Mouse (Mus musculus): ENCODE data around the gene Nprl2. TPM values are rescaled to one million over a fixed set of nuclear protein-coding genes. Genes with fewer than 3 reads are reported as not detected.

Gene Nprl2
- polyA plus RNA-seq (2016; fragmentation: Nextera tagmentation; extraction: Ambion mirVana), result 39.2 and 45.7 TPM in 2 replicates

GRCm38 (mm10) chr9:107541474-107542351 lies at the start of gene Nprl2, which contains the start of gene Cyb561d2:
Gene Nprl2 (plus strand): TSS chr9:107542226.
Gene Cyb561d2 (minus strand): TSS chr9:107542193.
- Histone ChIP-seq H3K36me3 (peaks cover 57% of the 10 kb centered on the region), H3K27me3 (ENCODE audit: insufficient read depth, poor library complexity, severe bottlenecking) (no peaks in the 10 kb centered on the region), H3K27ac (peak within 1 kb of the TSS; percentile 90), H3K4me3 (peak within 1 kb of the TSS; percentile 73), H3K9me3 (no peaks in the 10 kb centered on the region), H3K4me1 (replicated peaks) (peaks cover 55% of the 10 kb centered on the region)
- WGBS, result under 1% methylated on average over 46 of the region's 46 CpGs
- DNase-seq (ENCODE audit: low spot score), result peak; percentile 96

GRCm38 (mm10) chr9:107493511-107493910 lies 48.5 kb upstream of the Nprl2 start:
- Histone ChIP-seq H3K27ac (no peak overlapping the region), H3K27me3 (ENCODE audit: insufficient read depth, poor library complexity, severe bottlenecking) (peaks cover 3% of the 10 kb centered on the region; the same call in 1 of the 2 replicates), H3K4me3 (no peak overlapping the region), H3K9me3 (no peaks in the 10 kb centered on the region), H3K36me3 (no peaks in the 10 kb centered on the region), H3K4me1 (replicated peaks) (peaks cover 23% of the 10 kb centered on the region)
- no peak for DNase-seq (ENCODE audit: low spot score)
- WGBS, result 60% methylated on average over 1 of the region's 1 CpGs

DNA sequence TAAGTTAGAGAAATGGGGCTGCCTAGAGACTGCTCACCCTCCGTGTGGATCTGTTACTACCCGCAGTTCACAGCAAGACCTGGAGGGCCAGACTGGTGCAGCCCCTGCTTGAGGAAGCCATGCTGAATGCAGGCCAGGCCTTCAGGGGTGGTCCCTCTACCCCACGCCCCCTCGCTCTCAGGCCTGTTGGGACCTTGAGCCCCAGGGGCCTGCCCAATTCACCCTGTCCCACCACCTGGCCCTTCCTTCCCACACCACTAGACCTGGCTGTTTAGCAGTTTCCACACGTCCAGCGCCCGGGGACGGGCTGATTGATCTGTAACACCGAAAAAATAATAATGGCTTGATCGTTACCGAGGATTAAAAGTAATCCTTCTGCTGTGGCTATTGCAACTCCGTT lies 47.8 kb upstream of the Nprl2 start:
- Histone ChIP-seq H3K36me3 (no peaks in the 10 kb centered on the region), H3K4me1 (replicated peaks) (peaks cover 23% of the 10 kb centered on the region), H3K9me3 (no peaks in the 10 kb centered on the region), H3K27me3 (ENCODE audit: insufficient read depth, poor library complexity, severe bottlenecking) (peaks cover 3% of the 10 kb centered on the region; the same call in 1 of the 2 replicates), H3K27ac (no peak overlapping the region), H3K4me3 (no peak overlapping the region)
- no peak for DNase-seq (ENCODE audit: low spot score)
- WGBS, result 76% methylated on average over 12 of the region's 12 CpGs

GRCm38 (mm10) chr9:107496359-107496758 lies 45.7 kb upstream of the Nprl2 start:
- no peaks in the 10 kb centered on the region for H3K9me3 ChIP-seq
- no peaks in the 10 kb centered on the region for H3K36me3 ChIP-seq
- H3K27ac ChIP-seq, result no peak overlapping the region
- H3K4me3 ChIP-seq, result no peak overlapping the region
- peaks cover 3% of the 10 kb centered on the region; the same call in 1 of the 2 replicates for H3K27me3 ChIP-seq (ENCODE audit: insufficient read depth, poor library complexity, severe bottlenecking)
- peaks cover 23% of the 10 kb centered on the region for H3K4me1 ChIP-seq (replicated peaks)
- WGBS, result 87% methylated on average over 3 of the region's 3 CpGs
- no peak for DNase-seq (ENCODE audit: low spot score)

- no peak for DNase-seq (ENCODE audit: low spot score)
- no peaks in the 10 kb centered on the region for H3K36me3 ChIP-seq
- H3K27ac ChIP-seq, result 0 out of 2 replicates have a peak overlapping the region, but pooled peaks have one; percentile 19
- no peak overlapping the region for H3K4me3 ChIP-seq
- 94% methylated on average over 3 of the region's 3 CpGs for WGBS
- no peaks in the 10 kb centered on the region for H3K27me3 ChIP-seq (ENCODE audit: insufficient read depth, poor library complexity, severe bottlenecking)
- no peaks in the 10 kb centered on the region for H3K9me3 ChIP-seq
- 0 out of 2 replicates have a peak, but pooled peaks cover 2% of the 10 kb centered on the region for H3K4me1 ChIP-seq (replicated peaks)
Observed at GRCm38 (mm10) chr9:107500708-107501286, 41.2 kb upstream of the Nprl2 start.

DNA sequence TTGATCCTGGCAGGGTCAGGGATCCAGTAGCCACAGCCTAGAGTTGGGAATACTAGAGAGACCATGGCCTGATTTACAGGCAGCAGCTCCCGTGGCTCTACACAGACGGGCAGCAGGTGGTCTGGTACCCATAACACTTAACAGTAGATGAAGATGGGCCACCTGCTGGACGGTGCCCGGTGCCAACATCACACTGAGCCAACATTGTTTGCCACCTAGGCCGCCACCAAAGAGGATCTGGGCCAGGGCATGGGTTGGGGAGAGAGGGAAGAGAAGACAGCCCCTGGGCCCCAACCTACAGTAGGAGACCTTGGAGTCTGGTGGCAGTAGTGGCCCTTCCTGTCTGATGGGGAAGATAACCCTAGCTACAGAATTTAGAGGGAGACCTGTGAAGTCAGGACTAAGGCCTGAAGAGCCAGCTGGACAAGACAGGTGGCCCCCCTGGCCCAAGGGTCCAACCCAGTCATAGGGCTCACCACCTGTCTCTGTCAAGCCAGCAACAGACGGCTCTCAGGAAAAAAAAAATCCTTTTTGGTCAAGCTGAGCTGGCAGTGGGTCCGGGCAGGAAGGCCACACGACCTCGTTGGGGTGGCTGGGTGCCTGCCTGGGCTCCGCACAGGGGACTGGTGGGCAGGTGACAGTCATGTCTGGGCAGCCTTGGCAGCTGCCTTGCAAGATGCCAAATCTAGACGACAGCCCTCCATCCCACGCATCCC lies 39.7 kb upstream of the Nprl2 start:
- no peak overlapping the region for H3K27ac ChIP-seq
- no peaks in the 10 kb centered on the region for H3K9me3 ChIP-seq
- no peak for DNase-seq (ENCODE audit: low spot score)
- 0 out of 2 replicates have a peak, but pooled peaks cover 3% of the 10 kb centered on the region for H3K27me3 ChIP-seq (ENCODE audit: insufficient read depth, poor library complexity, severe bottlenecking)
- H3K36me3 ChIP-seq, result no peaks in the 10 kb centered on the region
- WGBS, result 92% methylated on average over 12 of the region's 12 CpGs
- peaks cover 9% of the 10 kb centered on the region for H3K4me1 ChIP-seq (replicated peaks)
- H3K4me3 ChIP-seq, result no peak overlapping the region

DNA sequence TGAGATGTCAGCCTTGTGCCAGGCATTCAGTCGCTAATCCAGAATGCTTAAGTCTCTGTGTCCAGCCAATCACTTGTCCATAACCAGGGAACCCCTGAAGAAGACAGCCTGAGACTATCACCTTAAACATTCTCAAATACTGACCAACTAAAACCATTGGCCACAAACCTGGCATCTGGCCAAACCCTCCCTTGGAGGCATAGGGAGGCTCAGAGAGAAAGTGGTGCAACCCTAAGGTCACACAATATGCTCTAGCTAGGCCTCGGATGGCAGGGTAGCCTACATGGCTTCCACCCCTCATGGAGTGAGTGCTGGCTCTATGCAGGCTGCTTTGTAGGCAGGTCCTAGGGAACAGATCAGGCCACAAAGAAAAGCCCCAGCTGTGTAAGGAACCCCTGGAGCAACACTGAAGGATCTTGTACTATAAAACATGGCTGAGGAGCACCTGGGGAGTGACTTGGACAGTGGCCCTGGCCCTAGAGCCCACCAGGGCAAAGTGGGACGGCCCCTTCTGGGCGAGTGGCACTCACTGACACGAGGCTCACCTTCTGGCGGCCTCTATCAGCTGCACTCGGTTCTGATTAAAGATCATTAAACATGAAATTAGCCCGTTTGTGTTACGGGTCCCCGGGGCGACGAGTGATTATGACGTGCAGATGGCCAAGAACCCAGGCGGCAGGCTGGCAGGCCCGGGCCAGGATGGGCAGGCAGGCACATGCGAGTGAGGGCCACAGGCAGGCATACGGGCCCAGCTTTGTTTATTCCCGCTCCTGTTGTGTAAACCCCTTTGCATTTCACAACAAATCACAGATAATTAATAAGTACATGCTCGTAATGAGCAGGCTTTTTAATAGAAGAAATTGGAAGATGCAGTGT lies 37.1 kb upstream of the Nprl2 start:
- DNase-seq (ENCODE audit: low spot score), result no peak
- Histone ChIP-seq H3K27ac (no peak overlapping the region; the same call in 1 of the 2 replicates), H3K27me3 (ENCODE audit: insufficient read depth, poor library complexity, severe bottlenecking) (peaks cover 6% of the 10 kb centered on the region), H3K4me1 (replicated peaks) (peaks cover 29% of the 10 kb centered on the region), H3K4me3 (no peak overlapping the region), H3K9me3 (no peaks in the 10 kb centered on the region), H3K36me3 (no peaks in the 10 kb centered on the region)
- 84% methylated on average over 19 of the region's 19 CpGs for WGBS

GRCm38 (mm10) chr9:107508266-107508665 lies 33.8 kb upstream of the Nprl2 start:
- Histone ChIP-seq H3K27ac (peak overlapping the region; percentile 40), H3K36me3 (no peaks in the 10 kb centered on the region), H3K4me3 (no peak overlapping the region), H3K27me3 (ENCODE audit: insufficient read depth, poor library complexity, severe bottlenecking) (peaks cover 6% of the 10 kb centered on the region), H3K9me3 (no peaks in the 10 kb centered on the region), H3K4me1 (replicated peaks) (peaks cover 59% of the 10 kb centered on the region)
- no peak for DNase-seq (ENCODE audit: low spot score)
- WGBS, result 59% methylated on average over 10 of the region's 10 CpGs

- Histone ChIP-seq H3K27me3 (ENCODE audit: insufficient read depth, poor library complexity, severe bottlenecking) (peaks cover 6% of the 10 kb centered on the region), H3K4me3 (no peak overlapping the region), H3K9me3 (no peaks in the 10 kb centered on the region), H3K27ac (peak overlapping the region; percentile 72), H3K4me1 (replicated peaks) (peaks cover 71% of the 10 kb centered on the region), H3K36me3 (no peaks in the 10 kb centered on the region)
- no peak for DNase-seq (ENCODE audit: low spot score)
- WGBS, result 91% methylated on average over 14 of the region's 14 CpGs
Observed at GRCm38 (mm10) chr9:107510384-107511100, 31.5 kb upstream of the Nprl2 start.

GRCm38 (mm10) chr9:107511436-107511835 lies 30.6 kb upstream of the Nprl2 start:
- no peak overlapping the region for H3K4me3 ChIP-seq
- DNase-seq (ENCODE audit: low spot score), result no peak
- peaks cover 71% of the 10 kb centered on the region for H3K4me1 ChIP-seq (replicated peaks)

DNA sequence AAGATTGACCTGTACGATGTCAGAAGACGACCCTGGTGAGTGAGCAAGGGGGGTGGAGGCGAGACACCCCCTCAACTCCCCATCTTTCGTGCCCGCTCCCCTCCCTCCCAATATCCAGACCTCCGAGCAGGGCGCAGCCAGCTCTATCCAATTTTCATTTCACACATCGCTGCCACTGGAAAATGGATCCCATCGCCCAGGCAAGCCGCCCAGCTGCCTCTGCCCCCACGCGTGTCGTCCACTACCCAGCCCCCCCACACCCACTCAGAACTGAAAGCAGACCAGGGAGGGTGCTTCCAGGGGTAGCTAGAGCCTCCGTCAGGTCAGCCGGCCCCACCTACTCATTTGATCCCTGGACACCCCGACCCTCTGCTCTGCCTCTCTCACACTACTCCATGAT lies 29.7 kb upstream of the Nprl2 start:
- Histone ChIP-seq H3K27me3 (ENCODE audit: insufficient read depth, poor library complexity, severe bottlenecking) (peaks cover 3% of the 10 kb centered on the region), H3K27ac (peak overlapping the region; percentile 72), H3K4me1 (replicated peaks) (peaks cover 65% of the 10 kb centered on the region), H3K9me3 (no peaks in the 10 kb centered on the region), H3K4me3 (no peak overlapping the region), H3K36me3 (no peaks in the 10 kb centered on the region)
- 68% methylated on average over 16 of the region's 16 CpGs for WGBS
- no peak for DNase-seq (ENCODE audit: low spot score)

More at GRCm38 (mm10) chr9:107511436-107511835, 30.6 kb upstream of the Nprl2 start:
- Histone ChIP-seq H3K27ac (peak overlapping the region; percentile 72), H3K36me3 (no peaks in the 10 kb centered on the region), H3K9me3 (no peaks in the 10 kb centered on the region), H3K27me3 (ENCODE audit: insufficient read depth, poor library complexity, severe bottlenecking) (peaks cover 6% of the 10 kb centered on the region)
- 67% methylated on average over 8 of the region's 8 CpGs for WGBS
